Mouse (Mus musculus) E14TG2a.4 (cell line): ENCODE measurements around the gene Coa3.

Source experiments
- CTCF ChIP-seq: conservative IDR thresholded peaks from 2 replicates; pipeline ENCODE4 v1.5.1; 2014; ENCODE audit warnings: low read length
- POU5F1 ChIP-seq: IDR thresholded peaks from 2 replicates; pipeline ENCODE4 v1.6.1; 2014; ENCODE audit warnings: low read length, borderline replicate concordance

GRCm38 (mm10) chr11:101260826-101261380 lies 18.0 kb downstream of the Coa3 start:
- TF ChIP-seq CTCF (no peak), POU5F1 (no peak)
